Mouse (Mus musculus): ENCODE data around the gene Dcaf1. TPM values are rescaled to one million over a fixed set of nuclear protein-coding genes. Genes with fewer than 3 reads are reported as not detected.

Dcaf1 gene
- polyA plus RNA-seq, 1 experiment, result 17.6 TPM

DNA sequence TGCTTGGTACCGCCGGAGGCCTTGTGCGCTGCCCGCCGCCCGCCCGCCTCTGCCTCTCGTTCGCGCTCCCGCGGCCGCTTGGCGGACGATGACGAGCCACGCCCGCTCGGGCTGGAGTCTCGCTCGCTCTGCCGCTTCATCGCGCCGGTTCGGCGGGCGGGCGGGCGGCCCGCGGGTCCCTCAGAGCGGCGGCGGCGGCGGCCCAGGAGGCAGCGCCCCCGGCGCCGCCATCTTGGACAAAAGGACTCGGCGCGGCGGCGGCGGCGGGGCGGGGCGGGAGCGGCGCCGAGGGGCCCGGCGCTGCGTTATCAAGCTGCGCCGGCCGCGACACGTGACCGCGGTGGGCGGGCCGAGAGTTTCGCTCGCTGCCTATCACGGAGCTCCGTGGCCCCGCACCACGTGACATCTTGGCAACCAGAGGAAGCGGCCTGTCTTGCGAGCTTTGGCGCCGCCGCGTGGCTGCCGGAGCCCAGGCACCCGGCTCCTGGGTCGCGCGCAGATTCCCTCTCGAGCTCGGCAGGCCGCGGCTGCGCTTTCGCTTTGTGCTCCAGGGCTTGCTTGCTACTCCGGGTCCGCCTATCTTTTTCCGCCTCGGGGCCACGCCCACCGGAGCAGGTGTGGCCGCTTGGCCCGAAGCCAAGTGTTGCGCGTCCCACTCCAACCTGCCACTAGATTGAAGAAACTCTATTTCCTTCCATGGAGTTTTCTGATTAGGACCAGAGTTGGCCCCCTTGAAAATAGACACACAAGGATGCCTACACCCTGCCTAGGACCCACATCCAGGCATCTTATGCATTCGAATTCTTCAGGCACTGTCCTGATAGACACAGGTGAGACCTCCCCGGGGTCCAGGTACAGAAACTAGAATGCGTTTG is 65.4 kb downstream of the Dcaf1 start, which contains the start of gene Rbm15b:
TSS of gene Rbm15b (minus strand) at position 601 of the 875 bp plus-strand sequence.
- Histone ChIP-seq H3K4me1 (ENCODE audit: control insufficient read depth, insufficient read depth, insufficient read length, low read length) (peaks cover 11% of the 10 kb centered on the region), H3K27ac (replicated peaks; ENCODE audit: low read depth, low read length) (peak within 1 kb of the TSS; percentile 48), H3K4me3 (ENCODE audit: insufficient read depth, low read depth, low read length) (peak within 1 kb of the TSS; percentile 78)

- peaks cover 11% of the 10 kb centered on the region for H3K4me1 ChIP-seq (ENCODE audit: control insufficient read depth, insufficient read depth, insufficient read length, low read length)
- no peak overlapping the region for H3K4me3 ChIP-seq (ENCODE audit: insufficient read depth, low read depth, low read length)
- H3K27ac ChIP-seq (replicated peaks; ENCODE audit: low read depth, low read length), result no peak overlapping the region
These were observed 66.7 kb downstream of the Dcaf1 start for GRCm38 (mm10) chr9:106888346-106888745.

DNA sequence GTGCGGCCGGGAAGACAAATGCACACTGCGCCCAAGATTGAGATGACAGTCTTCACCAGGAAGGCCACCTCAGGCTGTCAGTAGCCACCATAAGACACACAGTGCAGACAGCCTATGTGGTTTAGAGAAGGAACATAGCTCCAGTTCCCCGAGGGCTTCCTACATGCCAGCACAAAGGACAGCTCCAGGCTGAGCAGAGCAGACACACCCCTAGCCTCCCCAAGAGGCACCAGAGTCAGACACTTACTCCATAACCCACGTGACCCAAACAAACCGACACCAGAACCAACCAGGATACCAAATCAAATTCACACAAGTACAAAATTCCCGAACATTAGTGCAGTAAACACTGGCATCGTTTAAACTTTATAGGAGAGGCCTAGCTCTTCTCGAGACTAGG is 67.6 kb downstream of the Dcaf1 start:
- Histone ChIP-seq H3K4me1 (ENCODE audit: control insufficient read depth, insufficient read depth, insufficient read length, low read length) (peaks cover 11% of the 10 kb centered on the region), H3K4me3 (ENCODE audit: insufficient read depth, low read depth, low read length) (no peak overlapping the region), H3K27ac (replicated peaks; ENCODE audit: low read depth, low read length) (no peak overlapping the region)

- Histone ChIP-seq H3K27ac (replicated peaks; ENCODE audit: low read depth, low read length) (0 out of 2 replicates have a peak overlapping the region, but pooled peaks have one; percentile 35), H3K4me1 (ENCODE audit: control insufficient read depth, insufficient read depth, insufficient read length, low read length) (peaks cover 2% of the 10 kb centered on the region), H3K4me3 (ENCODE audit: insufficient read depth, low read depth, low read length) (peak overlapping the region; percentile 94)
These were observed 69.0 kb downstream of the Dcaf1 start for GRCm38 (mm10) chr9:106890496-106891240.

DNA sequence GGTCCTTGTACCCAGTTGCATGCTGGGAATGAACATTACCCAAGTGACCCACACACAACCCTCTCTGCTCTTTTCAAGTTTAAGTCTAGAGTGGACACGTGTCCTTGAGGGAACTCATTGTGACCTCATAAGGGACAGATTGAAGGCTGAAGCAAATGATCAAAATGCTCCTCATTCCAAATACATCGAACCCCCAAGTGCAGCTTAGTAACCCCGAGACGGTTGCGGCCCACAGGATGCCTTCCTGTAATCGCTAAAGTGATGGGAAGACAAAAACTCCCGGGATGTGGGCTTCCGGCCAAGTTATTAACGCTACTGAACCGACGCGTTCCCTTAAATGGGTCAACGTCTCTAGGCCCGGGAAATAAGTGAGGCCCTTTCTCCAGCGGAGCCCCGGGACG is 69.7 kb downstream of the Dcaf1 start:
- H3K4me3 ChIP-seq (ENCODE audit: insufficient read depth, low read depth, low read length), result peak overlapping the region; percentile 94
- peak overlapping the region; percentile 41 for H3K27ac ChIP-seq (replicated peaks; ENCODE audit: low read depth, low read length)
- H3K4me1 ChIP-seq (ENCODE audit: control insufficient read depth, insufficient read depth, insufficient read length, low read length), result no peaks in the 10 kb centered on the region

DNA sequence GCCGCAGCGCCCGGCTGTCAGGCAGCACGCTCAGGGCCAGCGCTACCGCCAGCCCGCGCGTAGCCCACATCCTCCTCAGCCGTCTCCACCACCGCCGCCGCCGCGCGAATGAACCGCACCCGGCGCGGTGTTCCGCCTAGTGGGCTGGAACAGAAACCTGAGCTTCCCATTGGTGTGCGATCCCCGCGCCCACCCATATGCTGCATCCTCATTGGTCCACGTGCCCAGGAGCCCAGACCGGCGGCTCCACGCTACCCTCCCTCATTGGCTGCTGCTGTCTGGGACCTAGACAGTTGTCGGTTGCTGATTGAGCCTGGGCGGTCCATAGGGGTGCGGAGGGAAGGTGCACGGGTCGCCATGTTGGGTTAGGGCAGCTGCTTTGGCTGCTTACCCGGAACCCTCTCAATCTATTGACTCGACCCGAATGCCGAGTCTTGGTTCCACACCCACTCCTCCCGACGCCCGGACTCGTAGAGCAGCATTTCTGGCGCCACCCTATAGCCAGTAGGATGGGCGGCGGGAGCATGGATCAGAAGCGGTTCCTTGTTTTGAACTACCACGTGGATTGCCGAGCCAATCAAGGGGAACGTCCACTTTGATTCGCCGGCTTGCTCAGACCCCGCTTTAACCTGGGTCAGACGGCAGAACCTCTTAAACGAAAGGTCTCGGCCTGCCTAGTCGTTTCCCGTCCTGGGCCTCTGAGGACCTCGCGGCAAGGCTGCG is 70.3 kb downstream of the Dcaf1 start, which contains the start of gene Manf:
TSS of gene Manf (minus strand) at position 151 of the 723 bp plus-strand sequence.
- peak within 1 kb of the TSS; percentile 79 for H3K27ac ChIP-seq (replicated peaks; ENCODE audit: low read depth, low read length)
- peak within 1 kb of the TSS; percentile 94 for H3K4me3 ChIP-seq (ENCODE audit: insufficient read depth, low read depth, low read length)
- no peaks in the 10 kb centered on the region for H3K4me1 ChIP-seq (ENCODE audit: control insufficient read depth, insufficient read depth, insufficient read length, low read length)

- Histone ChIP-seq H3K4me1 (ENCODE audit: control insufficient read depth, insufficient read depth, insufficient read length, low read length) (no peaks in the 10 kb centered on the region), H3K27ac (replicated peaks; ENCODE audit: low read depth, low read length) (peak overlapping the region; percentile 74), H3K4me3 (ENCODE audit: insufficient read depth, low read depth, low read length) (peak overlapping the region; percentile 88)
These were observed 70.8 kb downstream of the Dcaf1 start for GRCm38 (mm10) chr9:106892552-106892875.

DNA sequence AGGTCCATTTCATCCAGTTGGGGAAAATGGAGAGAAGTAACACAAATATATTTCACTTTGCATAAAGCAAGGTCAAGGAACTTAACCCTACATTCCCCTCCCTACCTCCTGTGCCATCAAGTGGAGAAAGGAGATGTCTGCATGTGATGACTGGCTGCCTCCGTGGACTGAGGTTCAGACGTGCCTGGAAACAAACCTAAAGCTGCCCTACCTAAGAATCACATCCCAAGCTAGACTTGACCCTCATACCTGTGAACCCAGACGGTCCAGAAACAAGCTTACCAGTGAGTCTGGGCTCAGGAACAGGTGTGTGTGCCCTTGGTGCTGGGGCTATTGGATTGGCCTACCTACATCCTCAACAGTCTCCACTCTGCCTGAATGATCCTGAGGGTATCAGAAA is 71.7 kb downstream of the Dcaf1 start:
- no peak overlapping the region for H3K27ac ChIP-seq (replicated peaks; ENCODE audit: low read depth, low read length)
- no peaks in the 10 kb centered on the region for H3K4me1 ChIP-seq (ENCODE audit: control insufficient read depth, insufficient read depth, insufficient read length, low read length)
- H3K4me3 ChIP-seq (ENCODE audit: insufficient read depth, low read depth, low read length), result no peak overlapping the region

DNA sequence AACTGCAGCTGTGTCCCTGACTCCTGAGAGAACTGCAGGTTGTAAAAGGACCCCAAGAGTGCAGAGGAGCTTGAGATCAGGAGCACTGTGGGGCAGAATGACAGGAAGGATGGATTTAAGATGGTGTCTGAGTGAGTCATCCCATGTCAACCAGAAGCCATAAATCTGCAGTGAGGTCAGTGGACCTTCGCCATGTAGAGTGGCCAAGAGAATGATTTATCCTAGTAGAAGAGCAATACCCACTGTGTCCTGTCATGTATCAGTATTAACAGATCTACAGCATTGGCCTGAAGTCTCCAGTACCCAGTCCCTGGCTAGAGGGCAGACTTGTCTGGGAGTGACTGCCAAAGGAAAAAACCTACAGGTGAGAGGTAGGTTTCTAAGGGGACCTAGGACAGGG is 77.2 kb downstream of the Dcaf1 start:
- H3K4me3 ChIP-seq (ENCODE audit: insufficient read depth, low read depth, low read length), result no peak overlapping the region
- no peak overlapping the region for H3K27ac ChIP-seq (replicated peaks; ENCODE audit: low read depth, low read length)
- H3K4me1 ChIP-seq (ENCODE audit: control insufficient read depth, insufficient read depth, insufficient read length, low read length), result no peaks in the 10 kb centered on the region

GRCm38 (mm10) chr9:106901596-106901995 is 79.9 kb downstream of the Dcaf1 start:
- Histone ChIP-seq H3K4me3 (ENCODE audit: insufficient read depth, low read depth, low read length) (no peak overlapping the region), H3K4me1 (ENCODE audit: control insufficient read depth, insufficient read depth, insufficient read length, low read length) (no peaks in the 10 kb centered on the region), H3K27ac (replicated peaks; ENCODE audit: low read depth, low read length) (no peak overlapping the region)

GRCm38 (mm10) chr9:106903099-106903790 is 81.6 kb downstream of the Dcaf1 start:
- Histone ChIP-seq H3K4me3 (ENCODE audit: insufficient read depth, low read depth, low read length) (no peak overlapping the region), H3K27ac (replicated peaks; ENCODE audit: low read depth, low read length) (no peak overlapping the region), H3K4me1 (ENCODE audit: control insufficient read depth, insufficient read depth, insufficient read length, low read length) (no peaks in the 10 kb centered on the region)

DNA sequence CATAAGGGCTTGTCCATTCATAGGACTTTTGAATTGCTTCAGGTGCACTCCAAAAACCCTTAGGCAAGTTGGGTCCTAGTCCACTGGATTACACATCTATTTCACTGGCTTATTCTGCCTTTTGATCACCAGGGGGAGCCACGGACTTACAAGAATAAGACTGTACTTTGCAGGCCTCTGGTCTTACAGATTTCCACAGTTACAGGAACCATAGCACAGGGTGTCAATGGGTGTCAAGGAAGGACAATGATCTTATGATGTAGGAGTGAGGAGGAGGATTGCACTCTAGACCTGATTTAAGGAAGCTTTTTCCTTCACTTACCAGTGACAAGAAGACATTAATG is 82.1 kb downstream of the Dcaf1 start:
- Histone ChIP-seq H3K4me3 (ENCODE audit: insufficient read depth, low read depth, low read length) (no peak overlapping the region), H3K27ac (replicated peaks; ENCODE audit: low read depth, low read length) (no peak overlapping the region), H3K4me1 (ENCODE audit: control insufficient read depth, insufficient read depth, insufficient read length, low read length) (no peaks in the 10 kb centered on the region)

GRCm38 (mm10) chr9:106906597-106906996 is 84.9 kb downstream of the Dcaf1 start:
- Histone ChIP-seq H3K27ac (replicated peaks; ENCODE audit: low read depth, low read length) (no peak overlapping the region), H3K4me3 (ENCODE audit: insufficient read depth, low read depth, low read length) (no peak overlapping the region), H3K4me1 (ENCODE audit: control insufficient read depth, insufficient read depth, insufficient read length, low read length) (no peaks in the 10 kb centered on the region)

- Histone ChIP-seq H3K27ac (replicated peaks; ENCODE audit: low read depth, low read length) (no peak overlapping the region), H3K4me1 (ENCODE audit: control insufficient read depth, insufficient read depth, insufficient read length, low read length) (no peaks in the 10 kb centered on the region), H3K4me3 (ENCODE audit: insufficient read depth, low read depth, low read length) (no peak overlapping the region)
These were observed 86.5 kb downstream of the Dcaf1 start for GRCm38 (mm10) chr9:106908174-106908573.

GRCm38 (mm10) chr9:106908715-106909114 is 87.0 kb downstream of the Dcaf1 start:
- no peak overlapping the region for H3K27ac ChIP-seq (replicated peaks; ENCODE audit: low read depth, low read length)
- H3K4me1 ChIP-seq (ENCODE audit: control insufficient read depth, insufficient read depth, insufficient read length, low read length), result no peaks in the 10 kb centered on the region
- no peak overlapping the region for H3K4me3 ChIP-seq (ENCODE audit: insufficient read depth, low read depth, low read length)

Measured in brown adipose tissue, adult 24 weeks (tissue).